Mouse (Mus musculus): Measurements from ENCODE around the gene Msl3. TPM values are rescaled to one million over a fixed set of nuclear protein-coding genes. Genes with fewer than 3 reads are reported as not detected.
A peak's percentile ranks its signal among the peaks of the same experiment; 100 is the strongest.

Gene Msl3
- 10 to 100 TPM; 21.3 to 23.5 TPM for total RNA-seq (2021)
- long read RNA-seq, partial matches to known transcripts = 4 of 13 reads
- long read RNA-seq, other reads (novel, unspliced or antisense) = 6 of 13 reads

DNA sequence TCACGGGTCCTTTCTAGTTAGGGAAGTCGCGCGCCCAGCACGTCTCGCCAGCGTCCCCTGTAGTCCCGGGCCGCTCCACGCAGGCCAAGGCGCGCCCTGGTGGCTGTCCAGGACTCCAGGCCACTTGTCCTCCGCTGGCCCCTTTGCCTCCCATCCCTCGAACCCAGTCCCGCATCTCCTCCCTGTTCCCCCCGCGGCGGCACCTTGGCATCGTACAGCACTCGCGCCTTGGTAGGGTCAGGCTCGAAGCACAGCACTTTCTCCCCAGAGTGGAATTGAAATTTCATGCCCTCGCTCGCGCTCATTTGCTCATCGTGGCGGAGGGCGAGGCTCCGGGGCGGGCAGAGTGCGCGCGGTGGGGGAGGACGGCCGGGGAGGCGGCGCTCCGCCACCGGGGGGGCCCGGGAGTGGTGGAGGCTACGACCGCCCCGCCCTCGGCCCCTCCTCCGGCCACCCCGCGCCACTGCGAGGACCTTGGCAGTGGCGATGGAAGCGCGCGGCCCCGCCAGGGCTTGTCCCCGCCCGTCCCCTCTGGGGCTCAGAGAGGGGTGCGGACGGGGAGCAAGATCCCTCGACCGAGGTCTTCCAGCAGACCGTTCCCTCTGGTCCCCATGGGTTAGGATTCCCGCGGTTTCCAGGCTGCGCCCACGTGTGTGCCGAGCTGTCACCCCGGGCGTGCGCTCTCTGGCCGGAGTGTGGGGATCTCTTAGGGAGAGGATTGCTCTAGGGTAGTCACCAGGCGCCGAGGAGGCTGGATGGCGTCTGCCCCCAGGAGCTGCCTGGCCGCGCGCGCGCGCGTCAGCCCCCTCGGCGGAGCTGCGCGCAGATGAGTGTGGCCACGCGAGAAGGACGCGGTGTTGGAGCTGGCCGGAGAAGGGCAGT, at the start of gene Msl3:
Msl3 (minus strand) TSS at position 374 of the 882 bp plus-strand sequence.
- peak; percentile 74 to 84 for DNase-seq (ENCODE audit: low spot score in 2 of 2)

DNA sequence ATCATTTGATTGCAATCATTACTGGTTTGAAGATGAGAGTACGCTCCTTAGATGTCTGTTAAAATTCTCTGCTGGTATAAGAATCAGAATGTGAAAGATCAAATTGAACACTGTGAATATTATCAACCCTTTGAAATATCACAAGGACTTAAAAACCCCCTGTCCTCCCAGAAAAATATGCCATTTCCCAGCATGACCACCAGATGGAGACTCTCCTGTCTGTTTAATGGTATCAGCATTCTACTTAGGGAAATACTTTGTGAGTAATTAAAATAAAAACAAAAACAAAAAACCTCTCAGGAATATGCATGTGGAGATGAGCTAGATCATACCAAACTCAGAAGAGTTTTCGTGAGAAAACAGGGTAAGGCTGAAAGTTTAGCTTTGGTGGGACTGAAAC, 44.3 kb upstream of the Msl3 start:
- peak in 1 of 2 experiments; percentile 11 for DNase-seq (ENCODE audit: low spot score in 2 of 2)

DNA sequence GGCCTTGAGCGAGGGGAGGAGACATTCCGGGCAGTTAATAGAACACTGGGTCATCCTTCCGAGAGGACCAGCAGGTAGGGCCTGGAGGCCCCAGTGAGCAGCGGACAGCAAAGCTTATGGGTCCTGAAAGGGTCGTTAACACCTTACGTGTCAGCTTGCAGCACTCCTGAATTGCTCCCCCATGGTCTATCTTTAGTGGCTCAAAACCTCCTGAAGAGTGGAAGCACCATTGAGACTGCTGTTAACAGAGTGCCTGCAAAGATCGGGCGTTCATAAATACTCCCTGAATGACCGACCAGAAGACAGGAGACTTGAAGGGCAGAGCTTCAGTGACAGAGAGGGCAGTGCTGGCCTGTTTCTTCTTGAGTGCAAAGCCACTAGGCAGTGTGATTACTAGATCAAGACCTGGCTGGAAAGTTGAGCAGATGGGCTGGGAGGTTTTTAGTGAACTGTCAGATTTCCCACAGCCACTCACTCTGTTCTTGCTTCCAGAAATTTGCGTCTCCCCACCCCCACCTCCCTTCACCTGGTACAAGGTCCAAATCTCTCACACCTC, 787 bp upstream of the Msl3 start:
- no peak for DNase-seq (ENCODE audit: low spot score in 2 of 2)

DNA sequence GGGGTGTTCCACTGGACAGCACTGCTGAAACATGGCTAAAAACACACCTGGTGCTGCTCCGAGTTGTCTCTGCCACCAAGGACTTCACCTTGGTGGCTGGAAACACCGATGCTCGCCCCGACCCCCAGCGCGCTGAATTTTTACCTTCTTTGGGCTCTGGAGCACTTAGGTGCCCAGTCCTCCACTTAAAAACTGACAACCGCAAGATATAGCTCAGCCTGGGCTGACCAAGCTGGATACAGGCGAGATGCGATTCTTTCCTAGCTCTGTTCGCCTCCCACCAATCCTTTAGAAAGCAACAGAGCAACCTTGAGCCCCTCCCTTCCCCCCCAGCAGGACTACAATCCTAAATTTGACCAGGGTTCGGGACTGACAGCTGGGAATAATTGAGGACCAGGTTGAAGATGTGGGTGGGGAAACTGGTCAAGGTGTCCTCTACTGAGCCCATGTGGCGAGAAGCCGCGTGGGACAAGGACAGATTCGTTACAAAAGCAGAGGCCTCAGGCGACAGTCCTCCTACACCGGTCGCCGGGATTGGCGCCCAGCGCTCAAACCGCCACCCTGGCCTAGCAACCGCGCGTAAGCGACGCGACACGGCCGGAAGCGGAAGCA, 679 bp downstream of the Msl3 start:
- DNase-seq (ENCODE audit: low spot score in 2 of 2) = no peak

DNA sequence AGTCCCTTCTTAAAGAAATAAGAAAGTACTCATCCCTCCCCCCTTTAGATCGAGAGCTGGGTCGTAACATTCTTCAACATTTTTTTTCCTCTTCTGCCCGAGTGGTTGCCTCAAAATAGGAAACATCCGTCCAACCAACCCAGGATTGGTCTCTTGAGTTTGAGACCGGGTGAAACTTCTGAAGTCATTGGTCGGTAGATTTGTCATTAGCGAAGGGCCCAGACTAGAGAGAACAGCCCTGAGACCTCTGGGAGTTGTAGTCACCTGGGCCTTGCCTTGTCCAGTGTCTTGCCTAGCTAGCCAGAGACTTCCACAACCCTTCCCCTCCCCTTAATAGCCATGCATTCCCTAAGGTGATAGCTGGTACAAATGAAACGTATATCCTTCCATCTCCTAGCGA, 1.3 kb downstream of the Msl3 start:
- peak; percentile 30 to 71 for DNase-seq (ENCODE audit: low spot score in 2 of 2)

DNA sequence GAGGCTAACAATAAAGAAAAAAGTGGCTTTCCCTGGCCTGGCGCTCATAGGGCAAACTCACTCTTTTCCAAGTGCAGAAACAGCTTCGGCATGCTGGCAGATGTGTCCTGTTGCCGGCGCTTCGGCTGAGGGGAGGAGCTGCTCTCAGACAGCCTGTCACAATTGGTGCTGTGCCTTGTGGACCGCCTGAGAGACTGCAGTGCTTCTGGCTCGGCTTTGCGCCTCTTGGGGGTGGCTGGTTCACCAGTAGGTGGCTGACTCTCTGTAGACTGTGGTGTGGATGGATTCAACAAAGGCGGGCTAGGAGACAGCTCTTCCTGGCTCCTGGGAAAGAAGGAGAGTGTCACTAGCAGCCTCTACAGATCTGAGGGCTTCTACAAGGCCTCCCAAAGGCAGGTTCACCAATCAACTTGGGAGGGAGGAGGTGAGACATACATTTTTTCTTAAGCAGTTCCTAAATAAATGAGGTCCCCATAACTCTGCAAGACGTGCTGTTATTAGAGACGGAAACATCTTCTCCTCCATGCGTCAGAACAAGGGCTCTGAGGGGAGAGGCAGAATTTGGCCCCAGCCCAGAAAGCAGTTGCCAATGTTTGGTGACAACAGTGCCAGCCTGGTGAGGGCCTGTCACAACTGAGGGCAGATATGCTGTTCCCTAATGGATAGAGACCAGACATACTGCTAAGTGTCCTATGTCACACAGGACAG, 9.6 kb downstream of the Msl3 start:
- peak in 1 of 2 experiments; percentile 22 for DNase-seq (ENCODE audit: low spot score in 2 of 2)

DNA sequence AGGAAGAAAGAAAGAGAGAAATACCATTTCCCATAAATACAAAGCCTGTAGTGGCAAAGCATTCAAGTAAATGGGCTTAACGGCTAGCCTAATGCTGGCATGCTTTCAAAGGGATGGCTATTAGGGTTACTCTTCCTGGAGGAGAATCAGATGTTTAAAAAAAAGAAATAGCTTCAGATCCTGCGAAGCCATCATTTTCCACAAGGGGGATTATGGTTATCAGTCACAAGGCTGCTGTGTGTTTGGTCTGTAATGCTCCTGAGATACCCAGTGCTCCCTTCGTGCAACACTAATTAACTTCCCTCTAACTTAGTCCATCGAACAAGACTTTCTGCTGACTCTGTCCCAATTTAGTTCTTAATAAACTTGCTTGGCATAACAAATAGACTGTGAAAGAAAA, 13.5 kb downstream of the Msl3 start:
- no peak for DNase-seq (ENCODE audit: low spot score in 2 of 2)

DNA sequence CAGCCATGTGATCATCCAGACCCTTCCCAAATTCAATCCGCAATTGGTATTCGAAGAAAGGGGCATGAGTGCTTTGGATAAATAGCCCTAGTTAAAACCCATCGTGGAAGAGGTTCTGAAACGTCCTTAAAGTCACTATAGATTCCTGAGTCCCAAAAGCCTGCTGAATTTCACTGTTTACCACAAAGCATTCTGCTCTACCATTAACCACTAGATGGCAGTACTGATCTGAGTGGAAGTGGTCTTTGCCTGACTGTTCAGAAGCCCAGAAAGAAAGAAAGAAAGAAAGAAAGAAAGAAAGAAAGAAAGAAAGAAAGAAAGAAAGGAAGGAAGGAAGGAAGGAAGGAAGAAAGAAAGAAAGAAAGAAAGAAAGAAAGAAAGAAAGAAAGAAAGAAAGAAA, 13.9 kb downstream of the Msl3 start:
- DNase-seq (ENCODE audit: low spot score in 2 of 2) = peak in 1 of 2 experiments; percentile 42

DNA sequence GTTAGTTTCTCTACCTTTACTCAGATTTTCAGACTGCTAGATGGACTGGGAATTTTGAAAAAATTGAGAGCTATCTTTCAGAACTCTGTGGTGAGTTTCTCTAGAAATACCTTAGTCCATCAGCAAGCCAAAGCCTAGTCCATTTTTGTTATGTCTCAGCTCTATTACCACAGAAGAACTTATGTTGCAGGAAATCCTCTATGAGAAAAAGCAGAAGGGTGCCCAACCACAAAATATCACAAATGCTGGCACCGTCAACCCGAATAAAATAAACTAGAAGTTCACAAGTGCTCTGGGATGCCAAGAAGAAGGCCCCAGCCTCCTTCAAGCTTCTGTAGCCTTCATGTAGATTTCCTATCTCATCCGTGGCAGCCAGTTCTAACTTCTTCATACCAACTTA, 14.4 kb downstream of the Msl3 start:
- DNase-seq (ENCODE audit: low spot score in 2 of 2) = no peak

DNA sequence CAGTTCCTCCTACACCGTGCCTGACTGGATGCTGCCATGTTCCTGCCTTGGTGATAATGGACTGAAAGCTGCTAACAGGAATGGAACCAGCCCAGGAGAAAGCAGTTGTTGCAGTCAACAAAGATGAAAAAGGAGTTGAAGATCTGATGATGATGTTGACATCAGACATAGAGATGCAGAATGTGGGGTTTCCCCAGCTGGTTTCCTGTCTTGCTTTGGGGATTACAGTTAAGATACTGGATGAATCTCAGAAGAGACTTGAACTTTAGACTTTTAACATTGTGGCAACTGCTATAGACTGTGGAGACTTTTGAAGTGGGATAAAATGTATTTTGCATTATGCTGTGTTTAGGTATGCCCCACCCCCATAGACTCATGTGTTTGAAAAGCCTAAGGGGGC, 15.9 kb downstream of the Msl3 start:
- no peak for DNase-seq (ENCODE audit: low spot score in 2 of 2)

DNA sequence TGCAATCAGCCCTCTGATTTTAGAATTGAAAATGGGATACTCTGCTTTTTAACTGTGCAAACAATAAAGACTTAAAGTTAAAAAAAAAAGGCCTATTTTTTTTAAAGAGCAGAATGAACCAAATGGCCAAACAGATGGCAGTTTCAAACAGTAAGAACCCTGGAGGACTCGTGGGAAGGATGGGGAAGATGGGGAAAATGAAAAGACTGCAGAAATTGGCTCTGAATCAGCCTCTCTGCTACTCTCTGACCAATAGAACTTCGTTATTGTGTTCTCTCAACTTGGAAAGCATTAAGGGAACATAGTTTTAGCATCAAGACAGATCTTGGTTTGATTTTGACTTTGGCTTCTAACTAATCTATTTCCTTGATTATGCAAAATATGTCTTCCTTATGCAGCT, 24.4 kb downstream of the Msl3 start:
- DNase-seq (ENCODE audit: low spot score in 2 of 2) = peak in 1 of 2 experiments; percentile 19

DNA sequence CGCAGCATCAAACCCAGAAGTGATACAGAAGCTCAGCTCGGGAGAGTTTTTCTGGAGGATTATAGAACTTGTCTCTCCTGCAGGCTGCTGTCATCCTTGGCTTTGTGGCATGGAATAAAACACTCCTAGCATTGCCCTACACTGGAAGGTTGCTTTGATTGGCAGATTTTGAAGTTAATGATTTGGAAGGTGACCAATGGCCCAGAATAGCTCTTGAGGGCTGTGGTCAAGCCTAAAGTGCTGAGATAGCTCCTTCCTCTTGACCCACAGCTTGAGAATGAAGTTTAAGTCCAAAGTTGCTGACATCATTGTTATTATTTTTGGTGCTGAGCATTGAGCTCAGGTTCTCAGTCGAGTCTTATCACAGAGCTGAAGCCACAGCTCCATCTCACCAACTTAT, 26.0 kb downstream of the Msl3 start:
- no peak for DNase-seq (ENCODE audit: low spot score in 2 of 2)

DNA sequence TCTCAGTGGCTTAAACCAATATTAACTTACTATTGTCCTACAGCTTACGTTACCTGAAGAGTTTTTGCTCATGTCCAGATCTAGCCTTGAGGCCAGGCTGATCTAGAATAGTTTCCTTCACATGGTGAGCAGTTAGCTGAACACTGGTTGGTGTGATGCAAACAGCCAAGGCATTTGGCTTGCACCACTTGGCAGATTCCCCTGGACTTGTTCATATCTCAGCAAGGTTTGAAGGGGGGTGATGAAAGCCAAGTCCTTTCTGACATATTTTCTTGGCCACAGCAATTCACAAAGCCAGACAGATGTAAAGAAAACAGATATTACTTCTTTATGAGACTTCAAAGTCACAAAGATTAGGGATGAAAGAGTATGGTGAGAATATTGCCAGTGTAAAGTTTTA, 30.2 kb downstream of the Msl3 start:
- no peak for DNase-seq (ENCODE audit: low spot score in 2 of 2)

DNA sequence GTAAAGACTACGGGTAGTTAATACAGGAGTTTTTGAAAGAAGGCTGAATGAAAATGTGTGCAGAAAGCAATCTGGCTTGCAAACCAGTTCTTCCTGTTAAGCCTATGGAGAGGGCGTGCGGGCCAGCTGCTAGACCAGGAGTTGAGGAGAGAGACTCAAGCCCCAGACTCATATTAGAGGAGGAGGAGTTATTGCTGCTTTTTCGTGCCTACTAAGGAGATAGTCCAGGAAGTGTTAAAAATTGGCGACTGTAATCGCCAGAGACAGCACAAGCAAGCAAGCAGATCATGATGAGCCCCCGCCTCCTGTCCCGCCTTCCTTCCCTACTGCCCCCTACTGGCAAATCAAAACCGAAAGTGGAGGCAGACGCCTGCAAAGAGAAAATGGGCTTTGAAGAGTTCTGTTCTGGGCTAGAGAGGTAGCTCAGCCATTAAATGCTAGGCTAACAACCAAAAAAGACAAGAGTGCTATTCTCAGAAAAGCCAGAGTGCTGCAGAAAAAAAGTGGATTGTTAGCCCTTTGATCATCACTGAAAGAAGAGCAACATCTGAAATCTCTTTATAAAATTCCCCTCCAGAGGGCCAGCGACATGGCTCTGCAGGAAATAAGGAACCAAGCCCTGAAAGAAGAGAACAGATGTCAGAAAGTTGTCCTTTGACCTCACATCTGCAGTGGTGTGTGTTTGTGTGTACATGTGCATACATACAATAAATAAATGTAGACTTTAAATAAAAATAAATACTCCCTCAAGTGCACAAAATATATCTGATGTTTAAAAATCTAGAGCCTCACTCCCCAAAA, 33.9 kb downstream of the Msl3 start:
- peak; percentile 45 to 62 for DNase-seq (ENCODE audit: low spot score in 2 of 2)

Other genes starting within 250 kb of the Msl3 start
- 10 to 100 TPM; 57.0 to 58.7 TPM for gene Frmpd4, start 96.7 kb downstream of the Msl3 start, total RNA-seq (2021)
- gene Arhgap6, start 121.2 kb upstream of the Msl3 start, total RNA-seq (2021) = 1 to 10 TPM; 3.0 to 4.1 TPM

Data from layer of hippocampus, adult 18-20 months (tissue).